Mouse (Mus musculus) olfactory bulb, adult 2 months (tissue): ENCODE measurements around the gene Defb38. TPM values are rescaled to one million over a fixed set of nuclear protein-coding genes. Genes with fewer than 3 reads are reported as not detected.

Source experiments
- H3K27ac ChIP-seq: fragments of 200-500 bp; 2 replicates; pipeline ENCODE4 v1.5.1; 2012; ENCODE audit warnings: low read depth, low read length; ENCODE audit not compliant: insufficient read depth
- H3K4me1 ChIP-seq: fragments of 200-500 bp; 2 replicates; pipeline ENCODE4 v1.6.1; 2012; ENCODE audit warnings: low read length; ENCODE audit not compliant: control insufficient read depth, insufficient read depth
- H3K4me3 ChIP-seq: fragments of 200-500 bp; 2 replicates; pipeline ENCODE4 v1.5.1; 2012; ENCODE audit warnings: mild to moderate bottlenecking, low read depth, low read length, moderate library complexity; ENCODE audit not compliant: insufficient read depth
- CTCF ChIP-seq: fragments of 200-500 bp; IDR thresholded peaks from 2 replicates; pipeline ENCODE4 v1.5.1; 2012; ENCODE audit warnings: low read depth, mild to moderate bottlenecking, low read length, moderate library complexity; ENCODE audit not compliant: insufficient read depth
- POLR2A ChIP-seq: fragments of 200-500 bp; IDR thresholded peaks from 2 replicates; pipeline ENCODE4 v1.6.1; 2012; ENCODE audit warnings: mild to moderate bottlenecking, low read depth, low read length, moderate library complexity; ENCODE audit not compliant: insufficient read depth
- WGBS: fragments of 180-500 bp; shearing (Covaris S2); methylation state at CpG from one replicate; pipeline ENCODE4 v1.1.7; 2018; 5-methylcytosine and 5-hydroxymethylcytosine counted together
- polyA plus RNA-seq: library from polyadenylated mRNA; stranded (reverse); fragments of >200 nt; gene quantifications from 2 replicates; pipeline ENCODE4 v1.2.4, GENCODE M21; 2012; ENCODE audit warnings: low replicate concordance; ENCODE audit not compliant: missing spikeins, insufficient read depth, insufficient read length

Defb38 gene
- polyA plus RNA-seq = not detected in 2 replicates

- 92% methylated on average over 1 of the region's 1 CpGs for WGBS
- no peak for TF ChIP-seq POLR2A
- TF ChIP-seq CTCF = no peak
Measured at GRCm38 (mm10) chr8:19026466-19026865, at the start of gene Defb38. Defb38 (minus strand) TSS chr8:19026566.

GRCm38 (mm10) chr8:19066013-19066412, 39.6 kb upstream of the Defb38 start:
- TF ChIP-seq POLR2A = no peak
- Histone ChIP-seq H3K27ac (no peak overlapping the region), H3K4me1 (no peaks in the 10 kb centered on the region), H3K4me3 (no peak overlapping the region)
- WGBS = 77% methylated on average over 2 of the region's 2 CpGs

More at GRCm38 (mm10) chr8:19026466-19026865, at the start of gene Defb38:
- no peak within 1 kb of the TSS for H3K4me3 ChIP-seq
- H3K27ac ChIP-seq = no peak within 1 kb of the TSS
- H3K4me1 ChIP-seq = no peaks in the 10 kb centered on the region

- 71% methylated on average over 1 of the region's 1 CpGs for WGBS
- Histone ChIP-seq H3K27ac (no peak within 1 kb of the TSS), H3K4me3 (no peak within 1 kb of the TSS), H3K4me1 (no peaks in the 10 kb centered on the region)
- TF ChIP-seq POLR2A (no peak), CTCF (no peak)
Measured at GRCm38 (mm10) chr8:19064710-19065109, 38.3 kb upstream of the Defb38 start, which contains the start of gene Defb39. Defb39 (minus strand) TSS chr8:19064810.

- H3K4me3 ChIP-seq = no peak overlapping the region
- TF ChIP-seq POLR2A (no peak), CTCF (no peak)
- H3K4me1 ChIP-seq = no peaks in the 10 kb centered on the region
- H3K27ac ChIP-seq = no peak overlapping the region
Measured at GRCm38 (mm10) chr8:19062891-19063290, 36.5 kb upstream of the Defb38 start.

GRCm38 (mm10) chr8:19045242-19045641, 18.9 kb upstream of the Defb38 start:
- no peak overlapping the region for H3K27ac ChIP-seq
- H3K4me3 ChIP-seq = no peak overlapping the region
- TF ChIP-seq POLR2A = no peak
- no peak for TF ChIP-seq CTCF
- H3K4me1 ChIP-seq = no peaks in the 10 kb centered on the region
- 89% methylated on average over 14 of the region's 14 CpGs for WGBS

Other genes starting within 250 kb of the Defb38 start
- gene Defb40, start 48.3 kb downstream of the Defb38 start, polyA plus RNA-seq = not detected in 2 replicates
- gene Defb37, start 35.5 kb downstream of the Defb38 start, polyA plus RNA-seq = not detected in 2 replicates
- gene Defb39, start 38.2 kb upstream of the Defb38 start, polyA plus RNA-seq = not detected in 2 replicates
- gene Defb12, start 88.3 kb upstream of the Defb38 start, polyA plus RNA-seq = not detected in 2 replicates
- gene Defb34, start 97.2 kb upstream of the Defb38 start, polyA plus RNA-seq = not detected in 2 replicates
- gene Gm45826, start 114.2 kb upstream of the Defb38 start, polyA plus RNA-seq = not detected in 2 replicates
- gene Defb14, start 167.8 kb upstream of the Defb38 start, polyA plus RNA-seq = not detected in 2 replicates
- not detected in 2 replicates for gene Defb4, start 172.1 kb upstream of the Defb38 start, polyA plus RNA-seq
- not detected in 2 replicates for gene Defb6, start 198.9 kb upstream of the Defb38 start, polyA plus RNA-seq
- not detected in 2 replicates for gene Defb46, start 213.3 kb upstream of the Defb38 start, polyA plus RNA-seq
- not detected in 2 replicates for gene Defb5, start 221.0 kb upstream of the Defb38 start, polyA plus RNA-seq